Mouse (Mus musculus) kidney, adult 18-20 months (tissue): ENCODE measurements around the gene Spata2l.
"Not testable (repeated sequence)": the region's sequence is repeated elsewhere in the genome, so short reads cannot be mapped to it uniquely, and the experiment has no call there.

Experiments
- DNase-seq: peaks from one replicate; pipeline ENCODE4 v3.0.0; 2021

Gene Spata2l

DNA sequence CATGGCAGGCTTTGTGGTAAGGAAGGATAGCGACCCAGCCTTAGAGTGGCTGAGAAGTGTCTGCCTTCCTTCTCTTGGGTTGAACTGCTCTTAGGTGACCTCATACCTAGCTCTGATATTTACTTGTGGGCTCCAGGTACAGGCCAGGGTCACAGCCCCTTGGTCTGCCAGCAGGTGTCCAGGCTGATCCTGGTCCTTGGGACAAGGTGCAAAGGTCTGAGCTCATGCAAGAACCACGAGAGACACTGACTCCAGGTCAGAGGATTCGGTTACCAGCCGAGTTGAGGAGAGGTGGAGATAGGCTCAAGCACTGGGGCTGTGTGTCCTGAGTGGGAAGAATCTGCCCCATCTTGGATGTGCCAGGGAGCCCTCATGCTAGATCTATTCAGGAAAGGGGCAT lies 8.3 kb upstream of the Spata2l start:
- peak; percentile 54 for DNase-seq

DNA sequence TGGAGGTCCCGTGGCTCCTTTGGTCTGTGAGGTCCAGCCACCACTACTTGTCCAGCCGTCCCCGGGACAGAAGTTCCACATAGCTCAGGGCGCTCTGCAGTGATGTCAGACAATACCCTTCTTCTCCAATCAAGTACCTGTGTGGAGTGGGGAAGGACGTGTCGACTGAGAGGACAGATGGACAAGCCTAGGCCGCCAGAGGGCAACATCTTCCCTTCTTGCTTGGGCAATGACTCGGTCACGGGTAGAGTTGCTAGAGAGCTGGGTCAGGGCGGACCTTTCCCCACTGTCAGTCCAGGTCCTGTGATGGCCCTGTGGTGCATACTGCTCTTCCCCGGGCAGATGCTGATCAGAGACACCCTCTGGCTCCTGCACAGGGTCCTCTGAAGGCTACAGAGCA lies 7.0 kb upstream of the Spata2l start:
- DNase-seq: no peak

DNA sequence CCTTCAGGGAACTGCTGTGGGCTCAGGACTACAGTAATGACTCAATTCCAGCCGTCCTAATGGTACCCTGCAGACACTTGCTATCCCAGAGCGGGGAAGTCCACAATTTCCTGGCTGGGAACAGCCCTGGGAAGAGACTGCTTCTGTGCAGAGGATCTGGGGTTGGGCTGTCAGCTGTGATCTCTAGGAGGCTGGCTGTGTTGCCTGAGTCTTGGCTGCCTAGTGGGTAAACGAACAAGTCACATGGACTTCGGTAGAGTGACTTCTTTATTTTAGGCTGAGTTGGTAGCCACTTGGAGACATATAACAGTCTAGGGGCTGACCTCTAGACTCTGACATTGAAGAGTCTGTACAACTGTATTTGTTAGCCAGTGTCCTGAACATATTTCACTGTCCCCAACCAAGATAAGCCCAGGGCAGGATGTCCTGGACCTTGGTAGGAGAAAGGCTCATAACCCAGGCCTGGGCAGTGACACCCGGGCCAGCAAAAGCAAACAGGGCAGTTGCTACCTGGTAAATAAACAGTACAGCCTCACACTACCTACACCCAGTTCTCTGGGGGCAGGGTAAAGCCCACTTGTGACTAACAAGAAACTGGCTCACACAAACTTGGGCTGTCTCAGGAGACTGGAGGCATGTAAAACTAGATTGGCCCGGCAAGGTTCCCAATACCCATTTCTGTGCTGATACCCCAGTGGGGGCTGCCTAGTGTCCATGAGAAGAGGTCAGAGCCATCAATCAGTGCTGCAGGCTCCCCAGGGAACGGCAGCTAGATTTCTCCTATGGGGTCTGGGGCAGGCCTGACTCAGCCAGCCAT lies 6.3 kb upstream of the Spata2l start:
- DNase-seq: no peak

DNA sequence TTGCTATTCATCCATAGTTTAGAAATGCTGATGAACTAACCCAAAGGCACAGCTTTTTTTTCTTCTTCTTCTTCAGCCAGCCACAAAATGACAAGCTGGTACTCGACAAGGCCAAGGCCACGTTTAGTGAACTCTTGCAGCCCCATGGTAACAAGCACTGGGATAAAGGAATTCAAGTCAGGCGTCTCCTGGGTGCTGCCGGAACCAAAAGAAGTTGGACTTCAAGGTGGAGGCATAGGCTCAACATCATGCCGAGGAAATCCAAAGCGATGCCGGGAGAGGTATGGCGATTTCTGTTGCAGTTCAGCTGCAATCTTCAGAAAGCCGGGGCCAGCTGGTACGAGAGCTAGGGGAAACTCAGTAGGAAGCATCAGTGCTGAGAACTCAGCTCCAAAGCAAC lies 3.4 kb upstream of the Spata2l start:
- DNase-seq: no peak

DNA sequence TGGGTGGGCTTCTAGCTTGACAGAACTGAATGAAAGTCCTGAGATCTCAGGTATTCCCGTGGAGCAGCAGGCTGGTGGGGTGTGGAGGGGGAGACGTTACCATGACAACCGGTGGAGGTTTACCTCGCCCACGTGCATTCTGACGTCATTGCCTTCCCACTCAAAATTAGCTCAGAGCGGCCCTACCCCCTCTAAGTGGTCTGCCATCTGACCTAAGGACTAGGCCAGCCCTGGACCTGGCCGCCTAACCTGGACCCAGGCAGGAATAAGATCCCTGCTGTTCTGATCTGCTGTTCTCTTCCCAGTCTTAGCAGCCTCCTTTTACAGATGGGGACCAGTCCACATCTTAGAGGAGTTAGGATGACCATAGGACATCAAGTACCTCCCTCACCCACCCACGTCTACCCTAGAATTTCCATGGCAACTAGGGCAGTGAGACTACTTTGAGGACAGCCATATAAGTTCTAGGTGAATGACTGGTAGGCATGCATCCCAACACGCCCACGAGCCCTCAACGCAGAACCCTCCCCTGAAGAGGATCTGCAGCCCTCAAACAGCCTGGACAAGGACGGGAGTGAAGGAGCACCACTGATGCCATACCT lies 1.0 kb downstream of the Spata2l start:
- DNase-seq: no peak

DNA sequence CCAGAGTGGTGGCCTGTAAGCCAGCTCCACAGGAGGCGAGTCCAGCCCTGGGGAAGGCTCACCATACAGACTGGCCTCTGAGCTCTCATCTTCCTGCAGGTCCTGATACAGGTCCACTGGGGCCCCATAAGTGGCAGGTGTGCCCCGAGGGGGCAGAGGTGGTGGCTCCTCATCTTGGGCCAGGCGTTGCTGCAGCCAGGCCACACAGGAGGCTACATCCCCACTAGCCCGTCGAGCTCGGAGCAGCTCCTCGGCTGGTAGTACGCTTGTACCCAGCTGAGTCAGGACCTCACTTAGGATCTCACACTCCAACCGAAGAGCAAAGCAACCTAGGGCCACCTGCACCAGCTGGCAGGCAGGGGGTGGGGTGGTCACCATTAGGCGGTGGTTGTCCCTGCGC lies 2.3 kb downstream of the Spata2l start:
- DNase-seq: no peak

DNA sequence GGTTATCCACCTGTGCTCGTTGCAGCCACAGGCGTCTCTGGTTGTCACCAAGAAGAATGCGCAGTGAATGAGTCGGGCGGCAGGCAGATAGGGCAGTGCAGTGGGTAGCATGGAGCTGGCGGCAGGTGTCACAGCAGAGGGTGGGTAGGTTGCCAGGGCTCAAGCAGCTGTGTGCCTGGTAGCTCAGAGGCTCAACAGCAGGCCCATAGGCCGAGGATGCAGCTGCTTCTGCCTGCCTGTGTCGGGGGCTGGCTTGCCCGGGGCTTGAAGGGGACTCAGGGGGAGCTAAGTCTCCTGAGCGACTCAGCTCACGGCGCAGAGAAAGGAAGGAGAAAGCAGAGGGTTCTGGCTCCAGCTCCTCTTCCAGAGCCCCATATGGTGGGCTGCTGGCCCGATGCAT lies 2.7 kb downstream of the Spata2l start:
- no peak for DNase-seq

DNA sequence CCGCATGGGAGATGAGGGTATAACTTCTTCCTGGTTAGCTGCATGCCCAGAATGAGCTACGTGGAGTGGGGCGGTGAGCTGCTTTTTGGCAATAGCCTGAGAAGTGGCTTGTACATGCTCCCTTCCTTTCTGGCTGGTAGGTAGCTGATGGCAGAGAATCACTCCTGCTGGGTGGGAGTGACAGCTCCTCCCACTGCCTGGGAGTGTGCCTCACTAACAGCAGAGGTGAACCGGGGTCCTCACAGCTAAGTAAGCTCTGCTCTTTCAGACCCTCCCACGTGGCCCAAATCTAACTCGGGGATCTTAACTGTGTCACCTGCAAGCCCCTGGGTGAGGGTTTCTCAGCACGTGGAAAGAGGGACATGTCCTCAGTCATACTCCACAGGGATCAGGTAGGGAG lies 3.5 kb downstream of the Spata2l start:
- DNase-seq: no peak

DNA sequence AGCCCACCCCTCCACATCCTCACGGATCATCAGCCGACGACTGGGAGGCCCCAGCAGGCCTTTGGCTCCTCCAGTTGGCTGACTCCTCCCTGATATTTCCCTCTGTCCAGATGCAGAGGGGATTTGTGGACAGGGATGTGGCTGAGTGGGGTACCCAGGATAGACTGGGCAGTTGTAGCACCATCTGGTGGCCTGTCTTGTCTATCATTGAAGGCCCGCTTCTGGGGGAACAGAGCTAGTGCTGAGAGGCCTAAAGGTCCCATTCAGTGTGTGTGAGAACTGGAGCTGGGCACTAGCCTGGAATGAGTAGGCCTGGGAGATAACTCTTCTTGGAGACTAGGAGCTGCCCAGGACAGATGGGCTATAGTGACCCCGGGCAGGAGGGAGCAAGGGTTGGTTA lies 4.3 kb downstream of the Spata2l start:
- no peak for DNase-seq

DNA sequence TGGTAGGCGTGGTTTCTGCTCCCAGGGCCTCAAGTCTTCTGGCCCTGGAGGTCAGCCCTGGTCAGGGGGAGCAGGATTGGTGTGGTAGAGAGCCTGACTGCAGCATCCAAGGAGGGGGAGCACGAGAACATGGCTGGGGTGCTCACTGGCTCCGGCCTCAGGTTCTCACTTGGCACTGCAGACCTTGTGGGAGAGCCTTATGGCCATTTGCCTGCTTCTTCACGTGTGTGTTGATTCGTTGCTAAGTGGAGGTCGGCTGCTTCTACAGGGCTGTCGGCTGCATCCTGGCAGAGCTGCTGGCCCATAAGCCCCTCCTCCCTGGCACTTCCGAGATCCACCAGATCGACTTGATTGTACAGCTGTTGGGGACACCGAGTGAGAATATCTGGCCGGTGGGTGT lies 5.7 kb downstream of the Spata2l start:
- DNase-seq: not testable (repeated sequence)

DNA sequence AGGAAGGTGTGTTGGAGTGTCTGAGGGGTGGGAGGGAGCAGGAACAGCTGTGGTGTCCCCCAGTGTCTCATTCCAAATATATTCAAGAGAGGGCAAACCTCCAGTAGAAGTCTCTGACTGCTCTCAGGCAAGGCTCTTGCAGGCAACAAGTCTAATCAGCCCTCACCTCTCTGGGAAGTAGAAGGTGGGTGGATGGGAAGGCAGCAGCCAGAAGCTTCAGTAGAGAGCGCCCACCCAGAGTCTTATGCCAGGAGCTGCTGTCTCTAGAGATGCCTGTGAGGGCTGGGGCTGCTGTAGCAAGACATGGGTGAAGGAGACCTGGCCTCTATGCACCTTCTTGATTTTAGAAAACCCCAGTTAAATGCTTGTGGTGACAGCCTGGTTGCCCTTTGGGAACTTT lies 7.6 kb downstream of the Spata2l start:
- DNase-seq: no peak

DNA sequence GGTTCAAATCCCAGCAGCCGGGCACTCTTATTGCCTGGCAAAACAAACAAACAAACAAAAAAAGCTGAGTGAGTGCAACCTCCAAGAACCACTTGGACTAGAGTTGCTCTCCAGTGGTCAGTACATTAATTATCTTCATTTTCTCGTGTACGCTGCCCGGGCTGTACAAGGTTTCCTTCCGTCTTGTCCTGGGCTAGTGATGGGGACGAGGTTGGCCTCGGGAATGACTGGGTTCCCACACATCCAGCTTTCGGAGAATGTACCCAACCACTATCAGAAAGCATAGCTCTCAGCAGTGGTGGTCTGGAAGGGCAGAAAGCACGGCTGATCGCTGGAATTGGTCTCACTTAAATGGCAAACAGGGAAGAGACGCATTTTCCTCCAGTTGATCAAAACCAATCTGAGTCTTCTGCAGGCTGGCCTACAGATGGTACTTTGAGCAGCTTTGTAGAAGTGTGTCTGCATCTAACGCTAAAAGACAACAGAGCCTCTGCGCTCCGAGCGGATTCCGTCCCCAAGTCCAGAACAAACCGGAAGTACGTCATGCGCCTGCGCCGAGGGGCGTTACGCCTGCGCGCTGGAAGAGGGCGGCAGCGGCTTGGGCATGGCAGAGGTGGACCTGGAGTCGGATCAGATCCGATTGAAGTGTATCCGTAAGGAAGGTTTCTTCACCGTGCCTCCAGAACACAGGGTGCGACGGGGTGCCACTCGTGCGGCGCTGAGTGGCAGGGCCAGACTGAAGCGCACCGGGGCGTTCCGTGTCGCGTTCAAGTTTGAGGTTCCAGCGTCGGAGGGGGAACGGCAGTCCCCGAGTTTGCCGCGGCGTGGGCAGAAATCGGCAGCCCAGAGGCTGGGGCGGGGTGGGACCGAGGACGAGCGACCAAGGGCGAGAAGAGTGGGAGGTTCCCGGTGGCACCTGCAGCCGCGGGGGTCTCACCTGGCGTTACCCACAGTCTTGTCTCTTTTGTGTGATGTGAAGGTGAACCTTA lies 11.5 kb downstream of the Spata2l start, which contains the start of gene Cdk10:
Gene Cdk10, plus strand, starts transcription at position 565 of the 989 bp plus-strand sequence.
- peak; percentile 96 for DNase-seq

DNA sequence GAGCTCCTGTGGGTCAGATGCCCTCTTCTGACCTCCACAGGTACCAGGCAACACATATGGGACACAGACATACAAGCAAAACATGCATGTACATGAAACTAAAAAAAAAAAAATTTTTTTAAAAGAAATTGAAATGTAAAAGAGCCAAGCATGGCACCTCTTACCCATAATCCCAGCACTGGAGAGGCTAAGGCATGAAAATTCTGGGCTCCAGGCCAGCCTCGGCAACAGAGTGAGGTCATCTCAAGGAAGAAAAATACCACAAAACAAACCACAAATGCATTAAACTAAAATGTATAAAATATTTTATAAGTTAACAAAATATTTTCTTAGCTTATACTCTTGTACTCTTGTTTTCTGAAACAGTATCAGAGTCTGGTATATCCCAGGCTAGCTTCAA lies 15.1 kb downstream of the Spata2l start:
- no peak for DNase-seq

DNA sequence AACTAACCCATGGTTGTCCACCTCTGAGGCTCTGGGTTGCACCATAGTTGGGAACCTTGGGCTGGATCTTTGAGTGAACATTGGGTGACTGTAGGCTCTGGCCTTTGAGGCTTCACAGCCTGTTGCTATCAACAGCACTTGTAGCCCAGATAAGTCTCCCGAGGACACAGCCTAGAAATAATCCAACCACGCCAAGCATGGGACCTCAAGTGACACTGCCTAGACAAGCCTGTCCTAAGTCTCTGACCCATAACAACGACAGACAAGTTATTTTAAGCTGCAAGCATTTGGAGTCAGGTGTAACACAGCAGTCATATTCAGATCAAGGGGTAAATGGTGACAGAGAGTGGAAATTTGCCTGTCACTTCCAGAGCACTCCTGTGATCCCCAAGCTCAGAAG lies 20.6 kb downstream of the Spata2l start:
- no peak for DNase-seq

DNA sequence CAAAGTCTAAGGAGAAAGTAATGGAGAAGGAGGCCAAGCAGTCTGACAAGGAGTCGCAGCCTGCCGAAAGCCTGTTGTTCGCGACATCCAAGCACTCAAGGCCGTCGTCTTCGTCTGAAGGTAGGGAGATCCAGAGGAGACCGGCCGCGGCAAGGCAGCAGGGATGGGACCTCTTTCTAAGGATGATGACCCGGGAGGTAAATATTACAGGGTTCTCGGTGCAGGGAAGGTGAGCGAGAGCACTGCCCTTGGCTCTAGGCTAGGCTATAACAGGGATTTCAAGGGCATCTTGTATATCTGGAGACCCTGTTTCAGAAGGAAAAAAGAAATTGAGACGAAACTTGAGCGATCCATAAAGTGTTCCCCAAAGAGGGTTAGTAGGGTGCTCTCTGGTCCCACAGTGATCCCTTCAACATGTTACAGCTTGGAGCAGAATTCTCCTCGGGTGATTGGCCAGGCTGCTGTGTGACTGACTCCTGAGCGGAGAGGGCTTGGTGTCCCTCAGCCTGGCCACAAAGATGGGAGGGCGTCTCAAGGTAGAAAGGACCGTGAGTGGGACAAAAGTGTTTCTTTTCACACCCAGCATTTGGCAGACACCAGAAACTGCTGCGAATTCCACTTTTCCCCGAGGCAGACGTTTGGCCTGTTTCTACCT lies 22.8 kb downstream of the Spata2l start:
- no peak for DNase-seq

DNA sequence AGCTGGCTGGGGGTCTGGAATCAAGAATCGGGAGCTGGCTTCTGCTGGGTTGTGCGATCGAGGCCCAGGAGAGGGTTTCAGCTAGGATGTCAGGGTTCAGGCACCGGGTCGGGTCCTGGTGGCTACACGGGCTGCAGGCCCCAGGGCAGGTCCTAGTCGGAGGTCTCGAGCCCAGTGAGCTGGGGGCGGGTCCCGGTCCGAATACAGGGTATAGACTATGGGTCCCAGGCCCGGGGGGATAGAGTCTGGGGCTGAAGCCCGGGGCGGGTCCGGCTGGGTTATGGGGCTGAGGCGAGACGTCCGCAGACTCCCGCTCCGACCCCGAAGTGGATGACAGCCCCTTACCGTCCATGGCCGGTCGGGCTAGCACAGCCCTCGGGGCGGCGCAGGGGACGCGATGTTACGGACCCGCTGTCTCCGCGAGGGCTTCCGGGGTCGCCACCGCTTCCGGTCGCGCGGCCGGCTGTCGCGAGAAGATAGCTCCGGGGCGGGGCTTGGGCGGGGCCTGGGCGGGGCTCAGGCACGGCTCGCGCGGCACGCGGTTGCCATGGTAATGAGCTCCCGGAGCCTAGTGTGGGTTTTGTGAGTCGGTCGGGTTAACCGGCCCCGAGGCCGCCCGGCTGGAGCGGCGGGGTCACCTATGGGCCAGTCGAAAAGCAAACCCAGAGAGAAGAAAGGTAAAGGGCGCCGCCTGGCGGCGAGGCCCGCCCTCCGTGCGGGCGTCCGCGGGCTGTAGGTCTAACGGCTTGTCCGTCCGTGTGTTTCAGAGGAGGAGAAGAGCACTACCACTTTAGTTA lies 23.5 kb downstream of the Spata2l start, which contains the start of the genes Chmp1a and Spata33:
Gene Chmp1a, minus strand, starts transcription at position 443 of the 797 bp plus-strand sequence.
Gene Spata33, plus strand, starts transcription at position 512 of the 797 bp plus-strand sequence.
- peak; percentile 94 for DNase-seq

DNA sequence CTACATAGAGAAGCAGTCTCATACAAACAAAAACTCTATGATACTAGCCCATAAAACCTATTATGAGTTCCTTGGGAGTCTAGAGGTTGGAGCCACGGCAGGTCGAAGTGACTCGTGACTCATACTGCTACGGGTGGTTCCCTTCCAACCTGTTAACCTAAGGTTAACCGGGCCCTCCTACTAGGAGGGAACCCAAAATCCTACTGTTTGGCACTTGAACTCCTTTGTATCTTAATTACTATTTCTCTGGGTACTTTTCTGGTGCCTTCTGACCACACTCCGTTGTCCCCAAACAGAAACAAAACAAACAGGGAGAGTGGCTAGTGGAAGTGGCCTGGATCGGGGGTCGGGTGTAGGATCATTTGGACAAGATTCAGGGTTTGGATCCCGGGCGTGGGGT lies 24.2 kb downstream of the Spata2l start:
- DNase-seq: no peak

DNA sequence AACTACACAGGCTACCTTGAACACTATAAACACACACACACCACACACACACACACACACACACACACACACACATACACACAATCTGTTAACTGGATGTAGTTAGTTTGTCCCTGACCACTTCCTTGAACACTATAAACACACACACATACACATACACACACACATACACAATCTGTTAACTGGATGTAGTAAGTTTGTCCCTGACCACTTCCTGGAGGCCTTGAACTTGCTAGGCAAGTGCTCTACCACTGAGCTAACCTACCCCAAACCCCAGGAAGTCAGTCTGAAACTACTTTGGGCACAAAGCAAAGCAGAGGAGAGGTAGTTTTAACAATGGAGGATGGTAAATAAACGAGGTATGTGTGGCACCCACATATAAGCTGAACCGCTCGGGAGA lies 32.5 kb downstream of the Spata2l start:
- DNase-seq: no peak

DNA sequence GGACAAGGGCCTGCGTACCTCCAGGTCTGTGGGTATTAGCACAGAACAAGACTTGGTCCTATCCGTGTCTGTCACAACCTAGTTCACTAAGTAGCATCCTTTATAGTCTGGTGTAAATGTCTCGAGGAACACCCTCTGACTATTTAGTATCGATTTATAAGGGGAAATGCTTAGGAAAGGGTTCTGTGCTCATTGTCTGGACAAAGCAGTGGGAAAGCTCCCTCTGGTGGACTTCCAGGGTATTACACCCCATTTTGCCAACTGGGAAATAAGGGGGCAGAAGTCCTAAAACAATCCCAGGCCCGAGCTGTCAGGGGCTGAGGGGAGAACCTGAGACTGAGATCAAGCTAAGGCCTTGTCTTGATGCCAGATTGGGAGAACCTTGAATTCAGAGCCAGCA lies 33.7 kb downstream of the Spata2l start:
- peak; percentile 77 for DNase-seq

DNA sequence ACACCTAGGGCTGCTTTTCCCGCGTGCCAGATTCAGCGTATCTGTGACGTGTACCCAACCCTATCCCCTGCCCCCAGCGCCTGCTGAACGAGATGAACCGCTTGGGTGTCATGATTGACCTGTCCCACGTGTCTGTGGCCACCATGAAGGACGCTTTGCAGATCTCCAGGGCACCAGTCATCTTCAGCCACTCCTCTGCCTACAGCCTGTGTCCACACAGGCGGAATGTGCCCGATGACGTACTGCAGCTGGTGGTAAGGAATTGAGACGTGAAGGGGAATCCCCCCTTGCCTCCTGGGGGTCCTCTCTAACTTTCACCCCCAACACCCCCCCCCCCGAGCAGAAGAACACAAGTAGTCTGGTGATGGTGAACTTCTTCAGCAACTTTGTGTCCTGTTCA lies 36.2 kb downstream of the Spata2l start:
- DNase-seq: no peak

DNA sequence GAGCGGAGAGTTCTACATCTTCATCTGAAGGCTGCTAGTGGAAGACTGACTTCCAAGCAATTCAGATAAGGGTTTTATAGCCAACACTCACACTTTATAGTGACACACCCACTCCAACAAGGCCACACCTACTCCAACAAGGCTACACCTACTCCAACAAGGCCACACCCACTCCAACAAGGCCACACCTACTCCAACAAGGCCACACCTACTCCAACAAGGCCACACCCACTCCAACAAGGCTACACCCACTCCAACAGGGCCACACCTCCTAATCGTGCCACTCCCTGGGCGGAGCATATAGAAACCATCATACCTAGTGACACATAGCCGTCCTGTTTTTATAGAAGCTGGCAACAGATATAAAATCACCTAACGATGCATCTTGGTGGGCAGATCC lies 39.0 kb downstream of the Spata2l start:
- not testable (repeated sequence) for DNase-seq

DNA sequence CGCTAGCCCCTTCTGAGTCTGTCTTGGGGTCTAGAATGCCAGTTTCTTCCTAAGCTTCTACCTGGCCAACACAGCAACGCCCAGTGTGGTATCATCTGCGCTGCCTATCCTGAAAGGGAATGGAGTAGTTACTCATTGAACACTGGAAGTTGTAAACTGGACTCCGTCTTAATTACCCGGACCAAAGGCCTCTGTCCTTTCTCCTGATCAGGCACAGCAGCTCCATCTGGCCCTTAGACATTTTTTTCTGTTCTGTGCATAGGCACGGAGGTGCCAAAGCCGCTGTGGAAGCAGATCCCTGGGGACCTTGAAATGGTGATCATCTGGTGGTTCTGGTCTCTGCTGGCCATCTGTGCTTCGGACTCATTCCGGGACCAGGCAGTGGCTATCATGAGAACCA lies 42.3 kb downstream of the Spata2l start:
- no peak for DNase-seq
